Mouse (Mus musculus): ENCODE measurements at regions not wholly inside any gene's neighbourhood (a gene's known extent, or its start where the extent isn't known, plus 50 kb on each side); places are given as distances from the start of the nearest gene placed in this dataset.

DNA sequence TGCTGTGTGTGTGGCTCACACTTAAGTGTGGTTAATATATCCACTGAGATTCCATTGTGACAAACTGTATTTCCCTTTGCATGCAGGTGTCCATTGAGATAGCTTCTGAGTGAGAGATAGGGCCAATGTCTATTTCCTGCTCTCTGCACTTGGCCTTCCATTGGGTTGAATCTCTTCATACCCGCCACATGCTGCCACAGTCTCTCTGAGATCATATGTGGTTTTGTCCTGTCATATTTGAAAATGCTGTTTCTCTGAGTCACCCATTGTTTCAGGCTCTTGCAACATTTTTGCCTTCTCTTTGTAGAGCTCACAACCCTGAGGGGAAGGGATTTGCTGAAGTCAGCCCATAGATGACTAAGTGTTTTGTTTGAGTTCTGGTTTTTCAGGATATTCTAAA lies 2081.3 kb downstream of the Olfm4 start:
- no peak for DNase-seq

DNA sequence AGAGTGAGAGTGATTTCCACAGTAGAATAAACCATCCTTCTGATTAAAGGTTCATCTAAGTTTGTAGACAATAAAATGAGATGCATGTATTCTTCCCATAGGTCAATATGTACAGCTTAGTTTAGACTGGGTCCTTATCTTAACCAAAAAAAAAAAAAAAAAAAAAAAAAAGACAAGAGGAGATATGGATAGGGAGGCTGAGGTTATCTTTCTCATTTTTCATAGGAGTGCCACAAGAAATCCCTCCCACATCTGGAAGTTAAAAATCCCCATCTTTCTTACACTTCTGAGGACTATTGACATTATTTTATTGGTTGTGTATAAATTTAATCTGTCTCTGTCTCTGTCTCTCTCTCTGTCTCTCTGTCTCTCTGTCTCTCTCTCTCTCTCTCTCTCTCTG lies 2117.8 kb downstream of the Olfm4 start:
- no peak for DNase-seq

DNA sequence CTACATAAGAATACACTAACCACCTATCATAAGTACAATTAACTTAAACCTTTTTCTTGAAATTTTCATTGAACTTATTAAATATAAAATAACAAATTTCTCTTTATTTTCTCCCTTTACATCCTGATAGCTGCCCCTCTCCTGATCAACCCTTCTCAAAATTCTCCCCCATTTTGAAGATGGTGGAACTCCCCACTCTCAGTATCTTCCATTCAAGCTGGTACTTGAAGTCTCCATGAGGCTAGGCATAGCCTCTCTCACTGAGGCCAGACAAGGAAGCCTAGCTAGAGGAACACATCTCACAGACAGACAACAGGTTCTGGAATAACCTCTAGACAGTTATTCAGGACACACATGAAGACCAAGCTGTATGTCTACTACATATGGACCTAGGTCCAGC lies 2129.0 kb downstream of the Olfm4 start:
- no peak for DNase-seq

DNA sequence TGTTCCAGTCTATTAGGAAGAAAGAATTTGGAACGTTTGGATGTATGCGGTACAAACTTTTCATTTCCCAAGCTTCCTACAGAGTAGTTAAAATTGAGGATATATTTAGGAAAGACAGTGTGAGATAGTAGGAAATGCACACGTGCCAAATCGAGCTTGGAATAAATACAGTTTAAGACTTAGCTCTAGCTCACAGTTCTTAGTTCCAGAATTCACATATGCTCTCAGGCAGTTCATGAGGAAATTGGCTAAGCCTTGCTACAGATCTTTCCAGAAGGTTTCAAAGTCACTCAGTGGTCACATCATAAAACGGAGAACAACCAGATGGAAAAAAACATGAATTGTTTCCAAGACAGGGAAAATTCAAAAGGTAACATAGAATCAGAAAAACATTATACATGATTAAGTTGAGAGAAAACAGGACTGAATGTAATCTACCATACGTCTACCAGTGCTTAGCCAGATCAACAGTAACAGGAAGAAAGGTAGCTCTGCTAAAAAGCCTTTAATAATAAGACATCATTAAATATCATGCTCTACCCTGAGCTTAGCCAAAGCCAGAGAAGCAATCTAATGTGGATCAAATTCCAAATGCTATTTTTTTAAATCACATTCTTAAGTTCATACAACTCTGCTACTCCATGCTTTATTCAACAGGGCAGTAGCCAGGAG lies 2165.1 kb downstream of the Olfm4 start:
- DNase-seq, result no peak

DNA sequence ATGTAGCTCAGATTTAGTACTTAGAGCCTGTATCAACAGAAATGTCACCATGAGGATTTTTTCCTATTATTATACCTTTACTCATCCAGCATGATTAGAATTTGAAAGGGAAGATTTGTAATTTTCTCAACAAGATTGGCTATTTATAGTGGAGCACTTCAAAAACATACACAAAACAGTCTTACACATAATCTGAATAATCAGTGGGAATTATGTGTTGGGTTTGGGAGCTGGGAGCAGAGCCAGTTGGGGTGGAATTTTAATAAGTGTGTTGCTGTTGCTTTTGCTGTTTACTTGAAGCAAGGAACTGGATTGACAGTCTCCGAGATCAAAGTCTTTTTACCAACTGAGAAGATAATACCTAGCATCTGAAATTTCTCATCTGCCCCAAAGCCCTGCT lies 2201.5 kb downstream of the Olfm4 start:
- DNase-seq, result no peak

DNA sequence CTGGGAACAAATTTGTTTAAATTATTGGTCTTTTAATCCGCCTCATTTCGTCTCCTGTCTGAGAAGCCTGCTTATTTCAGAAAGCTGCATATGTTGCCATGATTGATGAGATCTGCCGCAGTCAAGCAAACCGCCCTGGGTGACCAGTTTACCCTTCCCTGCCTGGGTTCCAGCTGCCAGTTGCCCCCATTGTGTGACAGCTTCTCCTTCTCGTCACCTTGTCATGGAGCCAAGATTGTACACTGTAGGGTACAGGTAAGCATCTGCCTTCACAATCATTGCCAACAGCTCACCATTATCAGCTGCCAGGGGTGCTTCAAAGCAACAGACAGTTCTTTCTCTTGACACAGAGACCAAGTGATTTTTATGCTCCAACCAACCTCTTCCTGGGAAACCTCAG lies 2226.5 kb downstream of the Olfm4 start:
- peak in 1 of 2 experiments; percentile 13 for DNase-seq

DNA sequence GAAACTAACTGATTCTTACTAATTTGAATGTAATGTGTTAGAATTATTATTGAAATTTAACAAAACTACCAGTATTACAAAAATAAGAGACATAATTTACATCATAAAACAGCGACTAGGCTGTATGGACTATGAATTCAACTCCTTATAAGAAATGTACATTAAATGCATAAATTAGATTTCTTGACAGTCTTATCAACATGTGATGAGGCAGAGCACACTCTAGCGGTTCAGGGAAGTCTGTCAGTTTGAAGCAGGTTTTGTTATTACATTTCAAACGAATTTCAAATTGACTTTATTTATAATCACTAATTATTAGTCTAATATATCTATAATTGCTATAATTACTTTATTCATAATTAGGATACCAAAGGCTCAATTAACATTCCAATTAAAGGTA lies 2214.8 kb upstream of the Pcdh17 start:
- DNase-seq, result no peak

DNA sequence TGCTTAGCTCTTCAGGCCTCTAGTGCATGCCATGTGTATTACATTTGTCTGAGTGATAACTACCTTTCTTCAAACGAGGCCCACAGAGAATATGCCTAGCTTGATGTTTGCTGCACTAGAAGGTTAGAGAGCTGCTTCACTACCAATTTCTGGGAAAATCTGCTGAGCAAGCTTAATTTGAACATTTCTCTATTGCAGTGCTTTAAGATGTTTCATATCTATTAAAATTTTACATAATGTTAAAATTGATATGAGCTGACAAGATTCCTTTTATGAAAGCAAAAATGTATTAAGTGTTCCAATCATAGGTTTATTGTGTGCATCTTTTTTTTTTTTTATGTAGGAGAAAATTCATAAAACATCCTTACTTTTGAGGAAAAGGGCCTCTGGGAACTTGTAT lies 2207.1 kb upstream of the Pcdh17 start:
- DNase-seq, result no peak

DNA sequence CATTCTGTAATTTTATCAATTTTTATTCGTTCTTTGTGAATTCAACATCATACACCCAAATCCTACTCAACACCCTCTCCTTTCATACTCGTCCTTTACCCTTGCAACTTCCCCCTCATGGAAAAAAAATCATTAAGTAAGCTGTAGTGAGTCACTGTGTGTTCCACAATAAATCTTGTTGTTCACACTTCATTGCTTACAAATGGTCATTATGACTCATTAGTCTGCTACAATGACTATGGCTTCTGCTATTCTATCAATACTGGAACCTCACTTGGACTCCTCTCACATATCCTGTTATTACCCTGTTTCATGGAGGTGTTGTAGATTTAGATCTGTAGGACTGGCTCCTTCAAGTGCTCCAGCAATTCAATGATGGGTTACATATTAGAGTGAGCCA lies 2200.0 kb upstream of the Pcdh17 start:
- no peak for DNase-seq

DNA sequence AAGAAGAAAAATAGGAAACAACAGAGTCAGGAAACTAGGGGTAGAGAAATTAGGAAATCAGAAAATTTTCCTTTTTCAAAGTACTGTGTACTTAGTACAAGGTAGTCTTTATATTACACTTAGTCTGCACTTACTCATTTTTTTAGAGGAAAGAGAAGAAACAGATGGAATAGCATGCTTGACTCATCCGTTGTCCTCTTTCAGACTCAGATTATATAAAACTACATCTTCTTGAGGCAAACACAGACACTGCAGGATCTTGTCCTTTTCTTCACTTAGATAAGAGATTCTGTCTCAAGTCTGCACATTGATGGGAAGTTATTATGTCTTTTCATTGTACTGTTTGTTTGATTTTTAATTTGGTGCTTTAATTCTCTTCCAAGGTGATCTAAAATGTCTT lies 2198.5 kb upstream of the Pcdh17 start:
- no peak for DNase-seq
